Mouse (Mus musculus): ENCODE data around the gene Adamtsl2.

DNA sequence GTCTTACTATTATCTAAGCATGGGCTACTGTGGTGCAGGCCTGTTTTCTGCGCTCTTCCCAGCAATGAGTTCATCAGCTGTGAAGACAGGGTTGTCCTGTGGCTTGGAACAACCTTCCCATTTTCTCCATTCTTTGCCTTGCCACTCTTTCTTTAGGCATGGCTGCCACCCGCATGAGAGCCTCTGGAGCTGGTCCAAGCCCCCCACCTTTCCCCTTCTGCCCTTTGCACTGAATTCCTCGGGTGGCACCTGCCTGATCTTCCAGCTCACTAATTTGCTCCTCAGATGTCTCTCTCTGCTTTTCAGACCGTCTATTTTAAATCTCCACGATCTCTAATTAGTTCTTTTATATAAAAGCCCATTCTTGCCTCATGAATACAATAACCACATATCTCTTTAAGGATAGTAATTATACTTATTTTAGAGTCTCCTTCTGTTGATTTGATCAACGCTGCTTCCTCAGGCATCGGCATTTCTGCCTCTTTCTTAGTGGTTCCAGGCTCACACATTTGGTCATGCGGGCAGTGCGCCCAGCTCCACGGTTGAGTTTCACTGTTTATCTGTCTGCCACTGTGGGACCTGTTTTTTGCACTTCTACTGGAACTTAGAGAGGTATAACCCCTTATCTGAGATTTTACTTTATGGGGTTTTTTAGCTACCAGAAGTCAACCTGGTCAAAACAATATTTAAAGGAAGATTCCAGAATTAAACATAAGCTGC, 75.4 kb downstream of the Adamtsl2 start:
- TF ChIP-seq POLR2A (IDR thresholded peaks at IDR 0.05; ENCODE audit: insufficient read depth, low read depth, low read length) (no peak), CTCF (IDR thresholded peaks at IDR 0.05) (no peak), EP300 (IDR thresholded peaks at IDR 0.05; ENCODE audit: insufficient read depth, low read depth, low read length) (no peak)
